Mouse (Mus musculus): ENCODE results near the gene Fam178b. TPM values are rescaled to one million over a fixed set of nuclear protein-coding genes. Genes with fewer than 3 reads are reported as not detected.

The Fam178b gene
- polyA plus RNA-seq, 1 experiment from 2014 or later: not detected

DNA sequence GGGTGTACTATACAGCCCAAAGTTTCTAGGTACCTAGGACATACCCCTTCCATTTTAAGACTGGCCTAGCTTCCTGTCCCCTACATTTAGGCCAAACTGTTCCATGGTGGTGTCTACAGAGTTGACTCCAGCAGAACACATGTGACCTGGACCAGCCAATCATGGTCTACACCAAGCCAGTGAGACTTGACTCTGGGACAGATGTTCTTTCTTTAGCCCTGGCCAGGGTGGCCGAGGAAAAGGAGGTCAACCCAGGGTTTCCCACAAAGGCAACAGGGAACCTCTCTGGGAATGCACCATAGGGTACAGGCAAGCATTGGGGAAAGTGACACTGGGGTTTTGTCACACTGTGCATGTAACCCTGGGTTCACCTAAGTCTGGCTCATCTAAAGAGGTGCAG lies 110.3 kb downstream of the Fam178b start:
- ATAC-seq (ENCODE audit: insufficient read depth, low FRiP score, low TSS enrichment) (no peak), DNase-seq (ENCODE audit: low spot score) (no peak)
- 85% methylated on average over 1 of the region's 1 CpGs for WGBS
- Histone ChIP-seq H3K4me2 (ENCODE audit: low read depth) (no peak overlapping the region), H3K4me3 (ENCODE audit: low read depth, low read length) (no peak overlapping the region), H3K27ac (ENCODE audit: low read depth, low read length) (no peak overlapping the region), H3K36me3 (ENCODE audit: control insufficient read depth, insufficient read depth, low read length) (no peaks in the 10 kb centered on the region), H3K9me3 (ENCODE audit: control insufficient read depth, low read length) (no peaks in the 10 kb centered on the region), H3K27me3 (ENCODE audit: control insufficient read depth, insufficient read depth, low read length) (no peaks in the 10 kb centered on the region), H3K9ac (ENCODE audit: low read length) (no peak overlapping the region), H3K4me1 (ENCODE audit: control insufficient read depth, insufficient read depth, low read length) (peaks cover 2% of the 10 kb centered on the region; the same call in 1 of the 2 replicates)

DNA sequence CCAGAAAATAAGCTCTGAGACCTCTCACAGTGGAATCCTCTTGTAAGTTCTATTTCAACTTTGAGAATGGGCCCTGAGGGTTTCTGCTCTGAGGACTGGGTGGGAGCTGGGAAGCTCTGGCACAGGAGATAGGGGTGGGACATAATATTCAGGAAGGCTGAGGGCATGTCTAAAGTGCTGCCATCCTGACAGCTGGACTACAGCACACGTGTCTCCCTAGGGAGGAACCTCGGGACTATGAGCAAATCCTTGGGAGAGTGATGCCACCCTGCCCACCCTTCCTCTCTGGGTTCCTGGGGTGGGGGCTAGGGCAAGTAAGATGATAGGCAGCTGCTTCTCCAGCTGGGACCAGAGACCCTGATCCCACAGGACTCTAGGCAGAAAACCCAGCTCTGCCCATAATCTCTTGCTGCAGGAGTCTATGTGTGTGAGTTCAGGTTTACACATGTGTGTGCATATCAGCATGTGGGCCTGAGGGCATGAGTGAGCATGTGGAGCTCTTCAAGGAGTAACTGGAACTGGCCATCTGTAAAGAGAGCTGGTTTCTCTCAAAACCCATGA lies 110.8 kb downstream of the Fam178b start:
- no peaks in the 10 kb centered on the region for H3K9me3 ChIP-seq (ENCODE audit: control insufficient read depth, low read length)
- no peak overlapping the region for H3K27ac ChIP-seq (ENCODE audit: low read depth, low read length)
- H3K4me2 ChIP-seq (ENCODE audit: low read depth): no peak overlapping the region
- WGBS: 71% methylated on average over 2 of the region's 2 CpGs
- no peak overlapping the region for H3K4me3 ChIP-seq (ENCODE audit: low read depth, low read length)
- no peaks in the 10 kb centered on the region for H3K27me3 ChIP-seq (ENCODE audit: control insufficient read depth, insufficient read depth, low read length)
- DNase-seq (ENCODE audit: low spot score): no peak
- no peaks in the 10 kb centered on the region for H3K36me3 ChIP-seq (ENCODE audit: control insufficient read depth, insufficient read depth, low read length)
- H3K9ac ChIP-seq (ENCODE audit: low read length): no peak overlapping the region
- H3K4me1 ChIP-seq (ENCODE audit: control insufficient read depth, insufficient read depth, low read length): peaks cover 2% of the 10 kb centered on the region; the same call in 1 of the 2 replicates
- no peak for ATAC-seq (ENCODE audit: insufficient read depth, low FRiP score, low TSS enrichment)

GRCm38 (mm10) chr1:36571627-36572026 lies 111.4 kb downstream of the Fam178b start:
- no peak overlapping the region for H3K9ac ChIP-seq (ENCODE audit: low read length)
- H3K4me1 ChIP-seq (ENCODE audit: control insufficient read depth, insufficient read depth, low read length): peaks cover 2% of the 10 kb centered on the region; the same call in 1 of the 2 replicates
- no peaks in the 10 kb centered on the region for H3K9me3 ChIP-seq (ENCODE audit: control insufficient read depth, low read length)
- ATAC-seq (ENCODE audit: insufficient read depth, low FRiP score, low TSS enrichment) (no peak), DNase-seq (ENCODE audit: low spot score) (no peak)
- WGBS: 39% methylated on average over 6 of the region's 6 CpGs
- no peak overlapping the region for H3K27ac ChIP-seq (ENCODE audit: low read depth, low read length)
- no peaks in the 10 kb centered on the region for H3K36me3 ChIP-seq (ENCODE audit: control insufficient read depth, insufficient read depth, low read length)
- no peak overlapping the region for H3K4me3 ChIP-seq (ENCODE audit: low read depth, low read length)
- H3K4me2 ChIP-seq (ENCODE audit: low read depth): no peak overlapping the region
- H3K27me3 ChIP-seq (ENCODE audit: control insufficient read depth, insufficient read depth, low read length): no peaks in the 10 kb centered on the region

GRCm38 (mm10) chr1:36570320-36570719 lies 112.7 kb downstream of the Fam178b start:
- Histone ChIP-seq H3K9me3 (ENCODE audit: control insufficient read depth, low read length) (no peaks in the 10 kb centered on the region), H3K4me2 (ENCODE audit: low read depth) (no peak overlapping the region), H3K4me1 (ENCODE audit: control insufficient read depth, insufficient read depth, low read length) (peaks cover 2% of the 10 kb centered on the region; the same call in 1 of the 2 replicates), H3K4me3 (ENCODE audit: low read depth, low read length) (no peak overlapping the region), H3K9ac (ENCODE audit: low read length) (no peak overlapping the region), H3K27me3 (ENCODE audit: control insufficient read depth, insufficient read depth, low read length) (no peaks in the 10 kb centered on the region), H3K36me3 (ENCODE audit: control insufficient read depth, insufficient read depth, low read length) (no peaks in the 10 kb centered on the region), H3K27ac (ENCODE audit: low read depth, low read length) (no peak overlapping the region)
- WGBS: 78% methylated on average over 5 of the region's 5 CpGs
- no peak for DNase-seq (ENCODE audit: low spot score)
- no peak for ATAC-seq (ENCODE audit: insufficient read depth, low FRiP score, low TSS enrichment)

- no peak for ATAC-seq (ENCODE audit: insufficient read depth, low FRiP score, low TSS enrichment)
- no peaks in the 10 kb centered on the region for H3K27me3 ChIP-seq (ENCODE audit: control insufficient read depth, insufficient read depth, low read length)
- H3K4me2 ChIP-seq (ENCODE audit: low read depth): no peak overlapping the region
- H3K36me3 ChIP-seq (ENCODE audit: control insufficient read depth, insufficient read depth, low read length): no peaks in the 10 kb centered on the region
- H3K4me1 ChIP-seq (ENCODE audit: control insufficient read depth, insufficient read depth, low read length): peaks cover 2% of the 10 kb centered on the region; the same call in 1 of the 2 replicates
- H3K9ac ChIP-seq (ENCODE audit: low read length): no peak overlapping the region
- 52% methylated on average over 7 of the region's 7 CpGs for WGBS
- H3K4me3 ChIP-seq (ENCODE audit: low read depth, low read length): no peak overlapping the region
- no peak for DNase-seq (ENCODE audit: low spot score)
- no peak overlapping the region for H3K27ac ChIP-seq (ENCODE audit: low read depth, low read length)
- no peaks in the 10 kb centered on the region for H3K9me3 ChIP-seq (ENCODE audit: control insufficient read depth, low read length)
Measured at GRCm38 (mm10) chr1:36569694-36570276, 113.2 kb downstream of the Fam178b start.

DNA sequence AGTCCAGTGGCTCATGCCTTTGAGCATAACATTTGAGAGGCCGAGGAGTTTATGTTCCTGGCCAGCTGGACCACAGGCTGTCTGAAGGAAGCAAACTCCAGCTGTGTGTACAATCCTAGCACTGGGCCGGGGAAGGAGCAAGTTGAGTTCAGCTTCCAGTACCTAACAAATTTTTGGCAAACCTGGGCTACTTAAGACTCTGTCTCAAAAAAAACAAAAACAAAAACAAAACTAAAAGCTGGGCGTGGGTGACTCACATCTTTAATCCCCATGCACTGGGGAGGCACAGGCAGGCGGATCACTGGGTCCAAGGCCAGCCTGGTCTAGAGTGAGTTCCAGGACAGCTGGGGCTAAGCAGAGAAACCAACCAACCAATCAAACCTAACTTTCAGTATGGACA lies 114.2 kb downstream of the Fam178b start:
- Histone ChIP-seq H3K4me3 (ENCODE audit: low read depth, low read length) (no peak overlapping the region), H3K9ac (ENCODE audit: low read length) (no peak overlapping the region), H3K27me3 (ENCODE audit: control insufficient read depth, insufficient read depth, low read length) (no peaks in the 10 kb centered on the region), H3K4me2 (ENCODE audit: low read depth) (no peak overlapping the region), H3K4me1 (ENCODE audit: control insufficient read depth, insufficient read depth, low read length) (peaks cover 2% of the 10 kb centered on the region; the same call in 1 of the 2 replicates), H3K27ac (ENCODE audit: low read depth, low read length) (no peak overlapping the region), H3K36me3 (ENCODE audit: control insufficient read depth, insufficient read depth, low read length) (no peaks in the 10 kb centered on the region), H3K9me3 (ENCODE audit: control insufficient read depth, low read length) (no peaks in the 10 kb centered on the region)
- DNase-seq (ENCODE audit: low spot score) (no peak), ATAC-seq (ENCODE audit: insufficient read depth, low FRiP score, low TSS enrichment) (no peak)
- WGBS: 79% methylated on average over 4 of the region's 4 CpGs

DNA sequence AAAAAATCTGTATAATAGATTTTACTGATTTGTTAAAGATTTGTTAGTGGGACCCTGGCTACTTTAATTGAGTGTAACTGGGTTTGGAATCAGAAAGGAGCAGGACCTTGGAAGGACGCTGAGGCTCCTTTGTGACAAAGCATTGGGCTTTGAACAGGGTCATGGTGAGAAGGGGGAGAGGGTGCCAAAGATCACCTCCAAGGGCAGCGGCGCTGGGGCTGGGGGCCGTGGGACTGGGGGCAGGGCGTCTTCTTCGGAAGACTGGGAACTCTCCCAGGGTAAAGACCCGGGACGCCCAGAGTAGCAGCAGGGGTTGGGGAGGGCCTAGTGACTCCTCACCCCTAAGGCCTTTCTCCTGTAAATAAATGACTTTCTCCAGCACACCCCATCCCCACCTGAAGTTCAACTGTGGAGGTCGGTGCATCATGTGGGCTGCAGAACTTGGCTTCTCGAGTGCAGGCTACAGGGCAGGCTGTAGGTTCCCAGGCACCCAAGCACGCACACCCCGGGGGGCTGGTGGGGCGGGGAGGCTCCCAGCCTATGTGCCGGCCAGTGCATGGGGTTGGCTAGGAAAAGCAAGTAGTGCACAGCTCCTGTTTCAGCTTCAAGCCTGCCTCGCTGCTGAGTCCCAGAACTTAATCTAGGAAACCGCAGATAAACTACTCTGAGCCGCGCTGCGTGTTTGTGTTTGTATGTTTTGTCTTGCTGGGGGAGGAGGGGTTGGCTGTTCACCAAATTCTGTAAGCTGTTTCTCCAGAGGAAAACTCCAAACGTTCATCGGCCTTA lies 115.0 kb downstream of the Fam178b start:
- ATAC-seq (ENCODE audit: insufficient read depth, low FRiP score, low TSS enrichment) (no peak), DNase-seq (ENCODE audit: low spot score) (no peak)
- Histone ChIP-seq H3K36me3 (ENCODE audit: control insufficient read depth, insufficient read depth, low read length) (no peaks in the 10 kb centered on the region), H3K9me3 (ENCODE audit: control insufficient read depth, low read length) (no peaks in the 10 kb centered on the region), H3K27me3 (ENCODE audit: control insufficient read depth, insufficient read depth, low read length) (no peaks in the 10 kb centered on the region), H3K27ac (ENCODE audit: low read depth, low read length) (no peak overlapping the region), H3K9ac (ENCODE audit: low read length) (no peak overlapping the region), H3K4me1 (ENCODE audit: control insufficient read depth, insufficient read depth, low read length) (peaks cover 2% of the 10 kb centered on the region; the same call in 1 of the 2 replicates), H3K4me2 (ENCODE audit: low read depth) (no peak overlapping the region), H3K4me3 (ENCODE audit: low read depth, low read length) (no peak overlapping the region)
- 48% methylated on average over 21 of the region's 21 CpGs for WGBS

DNA sequence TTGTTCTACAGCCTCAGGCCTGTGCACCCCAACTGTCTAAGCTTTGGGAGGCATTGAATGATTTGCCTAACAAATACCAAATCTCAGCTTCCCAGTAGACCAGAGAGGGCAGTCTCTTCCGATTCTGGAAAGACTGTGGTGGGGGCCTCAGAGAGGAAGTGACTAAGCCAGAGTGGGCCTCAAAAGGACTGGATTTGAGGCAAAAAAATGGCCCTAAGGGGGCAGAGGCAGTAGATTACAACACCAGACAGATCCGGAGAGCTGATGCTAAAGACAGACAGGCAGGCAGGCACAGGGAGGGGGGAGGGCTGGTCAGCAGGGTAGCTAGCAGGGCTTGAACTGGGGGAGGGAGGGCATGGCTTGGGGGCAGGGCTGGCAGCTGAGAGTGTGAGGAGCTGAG lies 116.6 kb downstream of the Fam178b start:
- H3K4me3 ChIP-seq (ENCODE audit: low read depth, low read length): no peak overlapping the region
- no peak for DNase-seq (ENCODE audit: low spot score)
- ATAC-seq (ENCODE audit: insufficient read depth, low FRiP score, low TSS enrichment): no peak
- no peaks in the 10 kb centered on the region for H3K9me3 ChIP-seq (ENCODE audit: control insufficient read depth, low read length)
- no peaks in the 10 kb centered on the region for H3K36me3 ChIP-seq (ENCODE audit: control insufficient read depth, insufficient read depth, low read length)
- H3K27me3 ChIP-seq (ENCODE audit: control insufficient read depth, insufficient read depth, low read length): no peaks in the 10 kb centered on the region
- 15% methylated on average over 2 of the region's 2 CpGs for WGBS
- no peak overlapping the region for H3K4me2 ChIP-seq (ENCODE audit: low read depth)
- H3K4me1 ChIP-seq (ENCODE audit: control insufficient read depth, insufficient read depth, low read length): no peaks in the 10 kb centered on the region; the same call in 1 of the 2 replicates
- H3K9ac ChIP-seq (ENCODE audit: low read length): no peak overlapping the region
- no peak overlapping the region for H3K27ac ChIP-seq (ENCODE audit: low read depth, low read length)

All from neural tube, embryonic 11.5 days (tissue).